Mouse (Mus musculus): ENCODE measurements at regions not wholly inside any gene's neighbourhood (a gene's known extent, or its start where the extent isn't known, plus 50 kb on each side); places are given as distances from the start of the nearest gene placed in this dataset.

- TF ChIP-seq CTCF (IDR thresholded peaks at IDR 0.05; ENCODE audit: low read depth) (no peak), EP300 (IDR thresholded peaks at IDR 0.05; ENCODE audit: low read depth) (no peak)
These were observed 186.1 kb upstream of the Grm3 start for GRCm38 (mm10) chr5:9911089-9911473.

Data from liver, postnatal 0 days (tissue).